Mouse (Mus musculus): Measurements from ENCODE around the gene Nutf2-ps1.

- TF ChIP-seq CTCF (IDR thresholded peaks at IDR 0.05; ENCODE audit: extremely low read depth, insufficient read length, insufficient replicate concordance, low read depth, low read length) (peak; percentile 40; the same call in 1 of the 2 replicates), POLR2A (IDR thresholded peaks at IDR 0.05; ENCODE audit: low read depth, low read length) (no peak)
Measured at GRCm38 (mm10) chr19:53578597-53579252, 10.1 kb downstream of the Nutf2-ps1 start.

All from small intestine, adult 2 months (tissue).